Mouse (Mus musculus) CH12.LX (cell line): ENCODE measurements around the gene Fam186b.

Source experiments
- CTCF ChIP-seq, 2 experiments: IDR thresholded peaks in 1 of 2; conservative IDR thresholded peaks in 1 of 2; 2 replicates each; pipeline ENCODE4 v1.5.1; 2011 to 2012; ENCODE audit warnings: low read depth in 2 of 2, low read length in 2 of 2, improper control_type of control experiment in 1 of 2, inconsistent platforms in 1 of 2, mild to moderate bottlenecking in 1 of 2, moderate library complexity in 1 of 2
- E2F4 ChIP-seq: IDR thresholded peaks from 2 replicates; pipeline ENCODE4 v1.6.1; 2011; ENCODE audit warnings: low read depth, low read length, improper control_type of control experiment; ENCODE audit not compliant: insufficient replicate concordance
- EP300 ChIP-seq: IDR thresholded peaks from 2 replicates; pipeline ENCODE4 v1.6.1; 2011; ENCODE audit warnings: low read length, improper control_type of control experiment
- ETS1 ChIP-seq: conservative IDR thresholded peaks from 2 replicates; pipeline ENCODE4 v1.6.1; 2012; ENCODE audit warnings: low read depth, mild to moderate bottlenecking, inconsistent platforms, low read length, improper control_type of control experiment, moderate library complexity
- HCFC1 ChIP-seq: IDR thresholded peaks from 2 replicates; pipeline ENCODE4 v1.6.1; 2012; ENCODE audit warnings: low read depth, mild to moderate bottlenecking, inconsistent platforms, low read length, improper control_type of control experiment
- MAX ChIP-seq: IDR thresholded peaks from 2 replicates; pipeline ENCODE4 v1.6.1; 2011; ENCODE audit warnings: low read length, improper control_type of control experiment
- MYC ChIP-seq: IDR thresholded peaks from 2 replicates; pipeline ENCODE4 v1.6.1; 2011; ENCODE audit warnings: low read depth, mild to moderate bottlenecking, improper control_type of control experiment, low read length
- POLR2A ChIP-seq: IDR thresholded peaks from 2 replicates; pipeline ENCODE4 v1.6.1; 2011; ENCODE audit warnings: low read depth, mild to moderate bottlenecking, improper control_type of control experiment, low read length
- RCOR1 ChIP-seq: conservative IDR thresholded peaks from 2 replicates; pipeline ENCODE4 v1.6.1; 2012; ENCODE audit warnings: low read depth, mild to moderate bottlenecking, inconsistent platforms, low read length, improper control_type of control experiment
- TBP ChIP-seq: conservative IDR thresholded peaks from 2 replicates; pipeline ENCODE4 v1.6.1; 2011; ENCODE audit warnings: low read depth, low read length, improper control_type of control experiment
- ZC3H11A ChIP-seq: IDR thresholded peaks from 2 replicates; pipeline ENCODE4 v1.6.1; 2012; ENCODE audit warnings: low read depth, mild to moderate bottlenecking, inconsistent platforms, low read length, improper control_type of control experiment

GRCm38 (mm10) chr15:99290586-99290985, 5.1 kb downstream of the Fam186b start:
- TF ChIP-seq EP300 = no peak
- TF ChIP-seq CTCF (conservative IDR thresholded peaks at IDR 0.05 in 1 of 2, IDR thresholded peaks at IDR 0.05 in 1 of 2; ENCODE audit: low read depth in 2 of 2, low read length in 2 of 2) = no peak
- TF ChIP-seq RCOR1 = no peak
- no peak for TF ChIP-seq HCFC1
- TF ChIP-seq TBP = no peak
- TF ChIP-seq E2F4 = no peak
- no peak for TF ChIP-seq ZC3H11A
- TF ChIP-seq POLR2A = no peak
- TF ChIP-seq MYC = no peak
- no peak for TF ChIP-seq ETS1
- TF ChIP-seq MAX = no peak
